In the genomic region with DNA sequence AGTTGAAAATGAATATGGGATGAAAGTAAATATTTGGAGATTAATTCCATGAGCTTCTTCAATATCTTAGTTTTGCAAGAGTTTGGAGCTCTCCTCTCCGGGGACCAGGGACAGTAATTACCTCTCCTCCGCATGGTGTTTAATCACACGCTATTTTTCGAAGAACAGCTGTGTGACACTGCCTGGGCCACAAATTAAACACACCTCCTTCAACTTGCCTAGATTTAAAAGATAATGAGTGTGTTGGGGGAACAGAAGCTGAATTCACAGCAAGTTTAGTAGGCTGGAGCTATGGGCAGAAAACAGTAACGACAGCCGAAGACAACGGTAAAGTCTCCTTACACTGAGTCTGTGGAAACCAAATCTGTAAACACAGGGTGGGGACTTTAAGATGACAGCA, we compare ENCODE assay signal across 24 mouse cellular contexts.
"Had no signal": no experiment of that assay in that cellular context is flagged by ENCODE, and none has a peak within 500 bp of the region (broad histone marks: within the 10 kb centered on the region; RNA-seq: fewer than 3 reads in every experiment).

No protein-coding gene starts in this region.

- H3K4me2 ChIP-seq: heart, embryonic 11.5 days; heart, embryonic 13.5 days; heart, embryonic 15.5 days; hindbrain, embryonic 13.5 days; hindbrain, embryonic 15.5 days; limb, embryonic 13.5 days; limb, embryonic 15.5 days; liver, embryonic 12.5 days had no signal

- H3K27ac ChIP-seq: heart, embryonic 13.5 days; heart, embryonic 15.5 days; hindbrain, embryonic 13.5 days; hindbrain, embryonic 15.5 days; hindbrain, postnatal 0 days; limb, embryonic 13.5 days; limb, embryonic 15.5 days; liver, embryonic 12.5 days; liver, embryonic 14.5 days had no signal

- H3K36me3 ChIP-seq: heart, embryonic 13.5 days; heart, embryonic 15.5 days; hindbrain, embryonic 13.5 days; hindbrain, embryonic 15.5 days; limb, embryonic 13.5 days; limb, embryonic 15.5 days; liver, embryonic 12.5 days had no signal

- H3K4me3 ChIP-seq: heart, embryonic 13.5 days; heart, embryonic 15.5 days; hindbrain, embryonic 13.5 days; hindbrain, embryonic 15.5 days; limb, embryonic 13.5 days; limb, embryonic 15.5 days; liver, embryonic 12.5 days had no signal

- H3K4me1 ChIP-seq: heart, embryonic 13.5 days; heart, embryonic 15.5 days; hindbrain, embryonic 15.5 days; limb, embryonic 13.5 days; limb, embryonic 15.5 days; liver, embryonic 12.5 days had no signal

- DNase-seq: forebrain, postnatal 0 days; gastrocnemius, postnatal 14 days; gastrocnemius, postnatal 36 days; heart, adult 18-20 months; heart, postnatal 14 days; heart, postnatal 36 days; kidney, adult 18-20 months; kidney, adult 9 months; kidney, postnatal 10 days; kidney, postnatal 36 days; layer of hippocampus, adult 9-11 months; layer of hippocampus, postnatal 36 days; left cerebral cortex, postnatal 4 days had no signal

- H3K27me3 ChIP-seq: heart, embryonic 13.5 days; heart, embryonic 15.5 days; hindbrain, embryonic 13.5 days; hindbrain, embryonic 15.5 days; limb, embryonic 15.5 days; liver, embryonic 12.5 days had no signal

- ATAC-seq: forebrain, postnatal 0 days; hindbrain, postnatal 0 days; intestine, embryonic 16.5 days; liver, embryonic 12.5 days had no signal

- H3K9me3 ChIP-seq: heart, embryonic 13.5 days; heart, embryonic 15.5 days; hindbrain, embryonic 13.5 days; hindbrain, embryonic 15.5 days; limb, embryonic 13.5 days; limb, embryonic 15.5 days; liver, embryonic 12.5 days had no signal

- H3K9ac ChIP-seq: forebrain, postnatal 0 days; heart, embryonic 13.5 days; heart, embryonic 15.5 days; hindbrain, embryonic 13.5 days; hindbrain, embryonic 15.5 days; limb, embryonic 13.5 days; limb, embryonic 15.5 days; liver, embryonic 12.5 days; liver, embryonic 14.5 days had no signal
